Mouse (Mus musculus): ENCODE measurements around the gene Mrpl18.
"Not testable (repeated sequence)": the region's sequence is repeated elsewhere in the genome, so short reads cannot be mapped to it uniquely, and the experiment has no call there.

Mrpl18 gene

GRCm38 (mm10) chr17:12909361-12910280, 6.5 kb downstream of the Mrpl18 start, which contains the start of gene Pnldc1:
Gene Pnldc1 (minus strand): TSS chr17:12910230.
- no peak for DNase-seq (ENCODE audit: low spot score)

- no peak for DNase-seq (ENCODE audit: low spot score)
These were observed 9.7 kb downstream of the Mrpl18 start for GRCm38 (mm10) chr17:12906436-12906835.

GRCm38 (mm10) chr17:12905810-12906209, 10.3 kb downstream of the Mrpl18 start:
- DNase-seq (ENCODE audit: low spot score): no peak

- no peak for DNase-seq (ENCODE audit: low spot score)
These were observed 11.8 kb downstream of the Mrpl18 start for GRCm38 (mm10) chr17:12904349-12904748.

GRCm38 (mm10) chr17:12903372-12904333, 12.5 kb downstream of the Mrpl18 start:
- DNase-seq (ENCODE audit: low spot score): no peak

GRCm38 (mm10) chr17:12902291-12902690, 13.9 kb downstream of the Mrpl18 start:
- no peak for DNase-seq (ENCODE audit: low spot score)

GRCm38 (mm10) chr17:12898607-12899006, 17.5 kb downstream of the Mrpl18 start:
- DNase-seq (ENCODE audit: low spot score): not testable (repeated sequence)

- DNase-seq (ENCODE audit: low spot score): no peak
These were observed 18.5 kb downstream of the Mrpl18 start for GRCm38 (mm10) chr17:12897674-12898073.

- DNase-seq (ENCODE audit: low spot score): no peak
These were observed 24.1 kb downstream of the Mrpl18 start for GRCm38 (mm10) chr17:12892033-12892432.

GRCm38 (mm10) chr17:12891054-12891453, 25.1 kb downstream of the Mrpl18 start:
- DNase-seq (ENCODE audit: low spot score): no peak

GRCm38 (mm10) chr17:12887021-12887775, 28.9 kb downstream of the Mrpl18 start:
- DNase-seq (ENCODE audit: low spot score): no peak

GRCm38 (mm10) chr17:12886620-12887019, 29.5 kb downstream of the Mrpl18 start:
- no peak for DNase-seq (ENCODE audit: low spot score)

- DNase-seq (ENCODE audit: low spot score): no peak
These were observed 34.9 kb downstream of the Mrpl18 start for GRCm38 (mm10) chr17:12881216-12881615.

GRCm38 (mm10) chr17:12880178-12880577, 36.0 kb downstream of the Mrpl18 start:
- peak; percentile 46 for DNase-seq (ENCODE audit: low spot score)

- no peak for DNase-seq (ENCODE audit: low spot score)
These were observed 40.4 kb downstream of the Mrpl18 start, which contains the start of gene Mrgprh for GRCm38 (mm10) chr17:12875734-12876133. Gene Mrgprh (plus strand): TSS chr17:12876034.

- no peak for DNase-seq (ENCODE audit: low spot score)
These were observed 43.7 kb downstream of the Mrpl18 start for GRCm38 (mm10) chr17:12872275-12873028.

- DNase-seq (ENCODE audit: low spot score): no peak
These were observed 47.5 kb downstream of the Mrpl18 start for GRCm38 (mm10) chr17:12868640-12869039.

- no peak for DNase-seq (ENCODE audit: low spot score)
These were observed 48.1 kb downstream of the Mrpl18 start, which contains the start of gene Mas1 for GRCm38 (mm10) chr17:12868043-12868442. Gene Mas1 (minus strand): TSS chr17:12868143.

- DNase-seq (ENCODE audit: low spot score): no peak
These were observed 49.3 kb downstream of the Mrpl18 start for GRCm38 (mm10) chr17:12866853-12867252.

GRCm38 (mm10) chr17:12865407-12865806, 50.7 kb downstream of the Mrpl18 start:
- no peak for DNase-seq (ENCODE audit: low spot score)

- DNase-seq (ENCODE audit: low spot score): no peak
These were observed 52.0 kb downstream of the Mrpl18 start for GRCm38 (mm10) chr17:12864111-12864510.
